Mouse (Mus musculus): ENCODE data around the gene 2010111I01Rik.

- TF ChIP-seq EP300 (optimal IDR thresholded peaks at IDR 0.05) (no peak), CTCF (IDR thresholded peaks at IDR 0.05; ENCODE audit: low read depth) (no peak)
Observed at GRCm38 (mm10) chr13:63261676-63262075, 297.0 kb downstream of the 2010111I01Rik start.

Data from stomach, postnatal 0 days (tissue).